Mouse (Mus musculus) gastrocnemius, postnatal 36 days (tissue): ENCODE measurements around the gene Ppip5k1. TPM values are rescaled to one million over a fixed set of nuclear protein-coding genes. Genes with fewer than 3 reads are reported as not detected.

Experiments used
- total RNA-seq, 2 experiments: library from RNA; stranded (reverse); gene quantifications; 2 replicates each; pipeline ENCODE4 v1.2.3; 2021

Gene Ppip5k1
- total RNA-seq, 2 experiments from 2014 or later, result 63.1 to 84.5 TPM

Other genes starting within 250 kb of the Ppip5k1 start
- not detected for gene Tgm7, start 245.6 kb downstream of the Ppip5k1 start, total RNA-seq
- gene Adal, start 215.0 kb downstream of the Ppip5k1 start, total RNA-seq, result 10 to 100 TPM; 14.7 to 15.0 TPM
- gene Lcmt2, start 214.7 kb downstream of the Ppip5k1 start, total RNA-seq, result 1 to 10 TPM; 2.7 to 4.1 TPM
- gene Tubgcp4, start 184.7 kb downstream of the Ppip5k1 start, total RNA-seq, result 10 to 100 TPM; 10.2 to 11.5 TPM
- 1 to 10 TPM; 3.6 to 4.6 TPM for gene Zscan29, start 184.3 kb downstream of the Ppip5k1 start, total RNA-seq
- 10 to 100 TPM; 14.2 to 16.0 TPM for gene Trp53bp1, start 84.0 kb downstream of the Ppip5k1 start, total RNA-seq
- gene Map1a, start 65.8 kb downstream of the Ppip5k1 start, total RNA-seq, result 1 to 10 TPM; 6.7 to 8.1 TPM
- not detected for gene Ckmt1, start 2.3 kb upstream of the Ppip5k1 start, total RNA-seq
- under 1 TPM in 1 of 2 experiments, not detected in 1; 0.08 TPM for gene Strc, start 31.8 kb upstream of the Ppip5k1 start, total RNA-seq
- gene Pdia3, start 58.4 kb upstream of the Ppip5k1 start, total RNA-seq, result 10 to 100 TPM; 40.2 to 41.8 TPM
- gene Catsper2, start 58.4 kb upstream of the Ppip5k1 start, total RNA-seq, result 1 to 10 TPM; 1.7 to 2.0 TPM
- not detected for gene Ell3, start 88.9 kb upstream of the Ppip5k1 start, total RNA-seq
- 100 to 1,000 TPM; 310 to 311 TPM for gene Serf2, start 93.8 kb upstream of the Ppip5k1 start, total RNA-seq
- gene Hypk, start 97.9 kb upstream of the Ppip5k1 start, total RNA-seq, result 10 to 100 TPM; 11.5 to 23.6 TPM
- gene Serinc4, start 101.4 kb upstream of the Ppip5k1 start, total RNA-seq, result not detected
- gene Mfap1b, start 118.7 kb upstream of the Ppip5k1 start, total RNA-seq, result 10 to 100 TPM; 17.4 to 21.8 TPM
- gene Mfap1a, start 151.3 kb upstream of the Ppip5k1 start, total RNA-seq, result 10 to 100 TPM; 12.8 to 15.7 TPM
- gene Wdr76, start 151.3 kb upstream of the Ppip5k1 start, total RNA-seq, result 1 to 10 TPM; 1.7 to 2.0 TPM